Mouse (Mus musculus) MEL (cell line): ENCODE results near the gene Dennd1b. TPM values are rescaled to one million over a fixed set of nuclear protein-coding genes. Genes with fewer than 3 reads are reported as not detected.

Experiments
- DNase-seq: peaks from one replicate; pipeline ENCODE4 v3.0.0; 2011; ENCODE audit warnings: low read depth, low spot score
- H3K27ac ChIP-seq: 2 replicates; pipeline ENCODE4 v1.5.1; 2012; ENCODE audit warnings: low read depth, mild to moderate bottlenecking, control low read depth, low read length, moderate library complexity; ENCODE audit not compliant: control insufficient read depth
- H3K27me3 ChIP-seq, 2 experiments: fragments of 150-350 bp in 1 of 2; sonication (generic) in 1 of 2; 2 replicates each; pipeline ENCODE4 v1.6.1; 2012; ENCODE audit warnings: low read length in 2 of 2, mild to moderate bottlenecking in 2 of 2, improper control_type of control experiment in 1 of 2, moderate library complexity in 1 of 2; ENCODE audit not compliant: insufficient read depth in 2 of 2, control insufficient read depth in 1 of 2
- H3K36me3 ChIP-seq, 2 experiments: 2 replicates each; pipeline ENCODE4 v1.6.1; 2012 to 2014; ENCODE audit warnings: low read length in 2 of 2, improper control_type of control experiment in 1 of 2, inconsistent platforms in 1 of 2, mild to moderate bottlenecking in 1 of 2; ENCODE audit not compliant: insufficient read depth in 2 of 2, control insufficient read depth in 1 of 2
- H3K4me1 ChIP-seq, 2 experiments: fragments of 150-350 bp in 1 of 2; sonication (generic) in 1 of 2; 2 replicates each; pipeline ENCODE4 v1.6.1; 2012; ENCODE audit warnings: low read length in 2 of 2, improper control_type of control experiment in 1 of 2, mild to moderate bottlenecking in 1 of 2; ENCODE audit not compliant: insufficient read depth in 2 of 2, control insufficient read depth in 1 of 2
- H3K4me3 ChIP-seq, 2 experiments: fragments of 150-350 bp in 1 of 2; sonication (generic) in 1 of 2; 2 replicates each; pipeline ENCODE4 v1.5.1; 2012; ENCODE audit warnings: low read depth in 2 of 2, low read length in 2 of 2, mild to moderate bottlenecking in 2 of 2, moderate library complexity in 2 of 2, control low read depth in 1 of 2, improper control_type of control experiment in 1 of 2; ENCODE audit not compliant: control insufficient read depth in 1 of 2, insufficient read depth in 1 of 2
- H3K79me2 ChIP-seq: 2 replicates; pipeline ENCODE4 v1.6.1; 2012; ENCODE audit warnings: mild to moderate bottlenecking, low read length, moderate library complexity; ENCODE audit not compliant: control insufficient read depth, poor library complexity, insufficient read depth
- H3K9ac ChIP-seq: 2 replicates; pipeline ENCODE4 v1.6.1; 2012; ENCODE audit warnings: low read depth, mild to moderate bottlenecking, control low read depth, low read length, moderate library complexity; ENCODE audit not compliant: control insufficient read depth, poor library complexity, severe bottlenecking
- H3K9me3 ChIP-seq: fragments of 150-350 bp; sonication (generic); replicated peaks from 2 replicates; pipeline ENCODE4 v1.6.1; 2012; ENCODE audit warnings: mild to moderate bottlenecking, low read length, improper control_type of control experiment, moderate library complexity; ENCODE audit not compliant: insufficient read depth
- CTCF ChIP-seq, 3 experiments: IDR thresholded peaks in 2 of 3; conservative IDR thresholded peaks in 1 of 3; 2 replicates each; pipeline ENCODE4 v1.5.1; 2011 to 2012; ENCODE audit warnings: low read length in 3 of 3, low read depth in 2 of 3, mild to moderate bottlenecking in 2 of 3, improper control_type of control experiment in 1 of 3, inconsistent platforms in 1 of 3, mixed read lengths in 1 of 3, moderate library complexity in 1 of 3; ENCODE audit not compliant: control insufficient read depth in 1 of 3, insufficient read depth in 1 of 3, poor library complexity in 1 of 3, severe bottlenecking in 1 of 3
- ELF1 ChIP-seq: IDR thresholded peaks from 2 replicates; pipeline ENCODE4 v1.6.1; 2014; ENCODE audit warnings: low read depth, mild to moderate bottlenecking, inconsistent platforms, low read length, improper control_type of control experiment, moderate library complexity
- GABPA ChIP-seq: IDR thresholded peaks from 2 replicates; pipeline ENCODE4 v1.6.1; 2012; ENCODE audit warnings: low read depth, mild to moderate bottlenecking, inconsistent platforms, low read length, improper control_type of control experiment, moderate library complexity
- GATA1 ChIP-seq: IDR thresholded peaks from 2 replicates; pipeline ENCODE4 v1.6.1; 2011; ENCODE audit warnings: low read depth, low read length, improper control_type of control experiment
- HCFC1 ChIP-seq: IDR thresholded peaks from 2 replicates; pipeline ENCODE4 v1.6.1; 2012; ENCODE audit warnings: low read depth, mild to moderate bottlenecking, inconsistent platforms, low read length, improper control_type of control experiment, moderate library complexity
- MAX ChIP-seq: IDR thresholded peaks from 2 replicates; pipeline ENCODE4 v1.6.1; 2011; ENCODE audit warnings: low read length, improper control_type of control experiment
- MEF2A ChIP-seq: IDR thresholded peaks from 2 replicates; pipeline ENCODE4 v1.6.1; 2014; ENCODE audit warnings: low read depth, mild to moderate bottlenecking, inconsistent platforms, low read length, improper control_type of control experiment; ENCODE audit not compliant: poor library complexity, insufficient replicate concordance, severe bottlenecking; ENCODE audit errors: extremely low read depth
- MXI1 ChIP-seq: IDR thresholded peaks from 2 replicates; pipeline ENCODE4 v1.6.1; 2011; ENCODE audit warnings: mild to moderate bottlenecking, low read depth, low read length, improper control_type of control experiment
- MYB ChIP-seq: IDR thresholded peaks from 2 replicates; pipeline ENCODE4 v1.6.1; 2011; ENCODE audit warnings: mild to moderate bottlenecking, low read depth, low read length, improper control_type of control experiment
- MYC ChIP-seq: IDR thresholded peaks from 2 replicates; pipeline ENCODE4 v1.6.1; 2011; ENCODE audit warnings: low read depth, mild to moderate bottlenecking, low read length, improper control_type of control experiment, moderate library complexity
- NRF1 ChIP-seq: IDR thresholded peaks from 2 replicates; pipeline ENCODE4 v1.6.1; 2014; ENCODE audit warnings: low read depth, mild to moderate bottlenecking, inconsistent platforms, low read length, improper control_type of control experiment, moderate library complexity; ENCODE audit not compliant: poor library complexity, insufficient read depth, severe bottlenecking
- POLR2A ChIP-seq, 2 experiments: IDR thresholded peaks; 2 replicates each; pipeline ENCODE4 v1.6.1; 2011 to 2012; ENCODE audit warnings: low read length in 2 of 2, mild to moderate bottlenecking in 2 of 2, control low read depth in 1 of 2, improper control_type of control experiment in 1 of 2, low read depth in 1 of 2, moderate library complexity in 1 of 2; ENCODE audit not compliant: control insufficient read depth in 1 of 2, insufficient read depth in 1 of 2, poor library complexity in 1 of 2
- POLR2AphosphoS2 ChIP-seq: IDR thresholded peaks from 2 replicates; pipeline ENCODE4 v1.6.1; 2011; ENCODE audit warnings: low read length, improper control_type of control experiment
- RAD21 ChIP-seq: IDR thresholded peaks from 2 replicates; pipeline ENCODE4 v1.6.1; 2011; ENCODE audit warnings: mild to moderate bottlenecking, low read depth, low read length, improper control_type of control experiment
- RCOR1 ChIP-seq: IDR thresholded peaks from 2 replicates; pipeline ENCODE4 v1.6.1; 2012; ENCODE audit warnings: low read depth, mild to moderate bottlenecking, inconsistent platforms, low read length, improper control_type of control experiment
- SMC3 ChIP-seq: IDR thresholded peaks from 2 replicates; pipeline ENCODE4 v1.6.1; 2011; ENCODE audit warnings: low read depth, low read length, improper control_type of control experiment
- TAL1 ChIP-seq: IDR thresholded peaks from 2 replicates; pipeline ENCODE4 v1.6.1; 2012; ENCODE audit warnings: mild to moderate bottlenecking, inconsistent platforms, low read length, moderate library complexity, mixed read lengths
- TBP ChIP-seq: IDR thresholded peaks from 2 replicates; pipeline ENCODE4 v1.8.0; 2011; ENCODE audit warnings: low read depth, low read length, improper control_type of control experiment
- TCF12 ChIP-seq: IDR thresholded peaks from 2 replicates; pipeline ENCODE4 v1.6.1; 2014; ENCODE audit warnings: low read depth, mild to moderate bottlenecking, inconsistent platforms, low read length, improper control_type of control experiment, moderate library complexity
- USF1 ChIP-seq: IDR thresholded peaks from 2 replicates; pipeline ENCODE4 v1.6.1; 2014; ENCODE audit warnings: low read depth, mild to moderate bottlenecking, inconsistent platforms, low read length, improper control_type of control experiment, moderate library complexity
- ZC3H11A ChIP-seq: IDR thresholded peaks from 2 replicates; pipeline ENCODE4 v1.6.1; 2012; ENCODE audit warnings: low read depth, mild to moderate bottlenecking, inconsistent platforms, low read length, improper control_type of control experiment
- ZKSCAN1 ChIP-seq: IDR thresholded peaks from 2 replicates; pipeline ENCODE4 v1.6.1; 2012; ENCODE audit warnings: low read depth, mild to moderate bottlenecking, inconsistent platforms, low read length, improper control_type of control experiment, moderate library complexity
- ZMIZ1 ChIP-seq: IDR thresholded peaks from 2 replicates; pipeline ENCODE4 v1.6.1; 2012; ENCODE audit warnings: low read depth, mild to moderate bottlenecking, inconsistent platforms, low read length, improper control_type of control experiment, moderate library complexity
- polyA plus RNA-seq, 2 experiments: library from polyadenylated mRNA; stranded (reverse) in 1 of 2; unstranded in 1 of 2; fragments of >175 nt in 1 of 2; fragments of >200 nt in 1 of 2; gene quantifications; 2 replicates each; pipeline versions ENCODE4 v1.2.1 to v1.2.4; 2012; ENCODE audit warnings: low replicate concordance in 2 of 2, low read depth in 1 of 2; ENCODE audit not compliant: insufficient read length in 2 of 2, insufficient read depth in 1 of 2, missing spikeins in 1 of 2
- total RNA-seq: library from RNA; depleted of rRNA; stranded (reverse); fragments of 300-350 nt; gene quantifications from 2 replicates; pipeline ENCODE4 v1.2.3, GENCODE M21; 2012

Dennd1b gene
- total and polyA plus RNA-seq, 3 experiments = 3.9 to 4.1 TPM; not detected in 1

DNA sequence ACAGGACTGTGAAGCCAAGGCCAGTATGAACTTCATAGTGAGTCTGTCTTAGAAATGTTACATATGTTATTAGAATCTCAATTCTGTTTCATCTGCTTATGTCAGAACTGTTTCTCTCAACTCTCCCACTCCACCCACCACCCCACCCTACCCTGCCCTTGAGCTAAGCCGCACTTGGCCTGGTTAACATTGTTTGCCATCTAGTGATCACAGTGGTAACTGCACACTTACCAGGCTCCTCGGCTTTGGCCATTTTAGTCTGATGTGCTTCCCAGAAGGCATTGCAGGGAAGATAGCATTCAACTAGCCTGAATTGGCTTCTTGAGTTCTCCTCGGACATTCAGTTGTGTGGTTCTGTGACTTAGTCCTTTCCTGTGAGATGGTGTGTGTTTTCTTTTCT is 198.4 kb downstream of the Dennd1b start:
- Histone ChIP-seq H3K79me2 (no peaks in the 10 kb centered on the region), H3K4me3 (no peak overlapping the region), H3K9ac (no peak overlapping the region), H3K9me3 (no peaks in the 10 kb centered on the region), H3K27ac (no peak overlapping the region), H3K36me3 (no peaks in the 10 kb centered on the region), H3K27me3 (no peaks in the 10 kb centered on the region), H3K4me1 (no peaks in the 10 kb centered on the region)
- peak; percentile 47 for DNase-seq
- TF ChIP-seq SMC3 (peak; percentile 51), CTCF (IDR thresholded peaks at IDR 0.05 in 2 of 3, conservative IDR thresholded peaks at IDR 0.05 in 1 of 3; ENCODE audit: control insufficient read depth in 1 of 3, insufficient read depth in 1 of 3, low read depth in 2 of 3, low read length in 3 of 3, poor library complexity in 1 of 3, severe bottlenecking in 1 of 3) (peak in 2 of 3 experiments; percentile 17 to 44; a peak in 2 of 6 replicates), RAD21 (peak; percentile 19), MYC (no peak)

DNA sequence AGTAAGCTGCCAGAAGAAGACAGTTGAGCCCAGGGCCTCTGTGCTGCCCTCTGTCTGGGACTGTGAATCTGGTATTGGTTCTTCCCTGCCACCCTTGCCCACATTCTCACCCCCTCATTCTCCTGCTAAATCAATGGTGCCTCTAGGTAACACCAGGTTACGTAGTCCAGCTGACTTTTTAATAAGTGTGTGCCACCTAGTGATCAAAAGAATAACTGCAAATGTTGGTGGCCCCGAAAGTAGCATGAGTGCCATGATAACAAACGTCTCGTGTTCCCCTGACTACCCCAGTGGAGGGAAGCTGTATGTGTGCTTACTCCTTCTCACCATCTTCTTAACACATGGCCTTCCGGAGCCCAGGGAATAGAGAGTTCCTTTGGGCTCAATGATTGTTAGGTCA is 199.6 kb downstream of the Dennd1b start:
- H3K36me3 ChIP-seq = no peaks in the 10 kb centered on the region
- H3K4me3 ChIP-seq = no peak overlapping the region
- no peaks in the 10 kb centered on the region for H3K9me3 ChIP-seq
- no peaks in the 10 kb centered on the region for H3K4me1 ChIP-seq
- H3K27me3 ChIP-seq = no peaks in the 10 kb centered on the region
- H3K27ac ChIP-seq = no peak overlapping the region
- TF ChIP-seq TBP (no peak), MAX (no peak), TAL1 (no peak), ZMIZ1 (no peak), MEF2A (no peak), GABPA (no peak), GATA1 (no peak), POLR2AphosphoS2 (no peak), MXI1 (no peak), ELF1 (no peak), CTCF (IDR thresholded peaks at IDR 0.05 in 2 of 3, conservative IDR thresholded peaks at IDR 0.05 in 1 of 3; ENCODE audit: control insufficient read depth in 1 of 3, insufficient read depth in 1 of 3, low read depth in 2 of 3, low read length in 3 of 3, poor library complexity in 1 of 3, severe bottlenecking in 1 of 3) (peak in 2 of 3 experiments; percentile 55 to 71; a peak in 4 of 6 replicates), RCOR1 (no peak), SMC3 (peak; percentile 75), HCFC1 (no peak), MYB (no peak), POLR2A (IDR thresholded peaks at IDR 0.05; ENCODE audit: control insufficient read depth in 1 of 2, insufficient read depth in 1 of 2, low read depth in 1 of 2, low read length in 2 of 2, poor library complexity in 1 of 2) (no peak), TCF12 (no peak), ZKSCAN1 (no peak), RAD21 (peak; percentile 71), ZC3H11A (peak; percentile 44), USF1 (no peak), NRF1 (no peak)
- DNase-seq = peak; percentile 74
- no peak overlapping the region for H3K9ac ChIP-seq
- H3K79me2 ChIP-seq = no peaks in the 10 kb centered on the region
